Comparison of ENCODE assay signal across 17 mouse cellular contexts in the genomic region with DNA sequence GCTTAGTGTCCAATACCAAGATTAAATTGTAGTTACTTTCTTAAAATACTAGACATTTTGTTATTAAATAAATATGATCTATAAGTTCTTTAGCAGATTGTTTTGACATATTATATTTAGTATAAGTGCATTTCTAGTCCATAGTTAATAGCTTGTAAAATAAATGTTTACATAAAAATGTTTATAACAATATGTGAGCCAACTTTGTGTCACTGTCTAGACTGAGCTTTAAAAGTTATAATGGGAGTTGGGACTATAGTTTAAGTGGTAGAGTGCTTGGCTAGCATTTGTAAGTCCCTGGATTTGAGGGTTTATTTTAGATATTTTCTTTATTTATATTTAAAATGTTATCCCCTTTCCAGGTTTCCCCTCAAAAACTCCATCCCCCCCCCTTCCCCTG.
"Had no signal": no experiment of that assay in that cellular context is flagged by ENCODE, and none has a peak within 500 bp of the region (broad histone marks: within the 10 kb centered on the region; RNA-seq: fewer than 3 reads in every experiment).

No protein-coding gene starts in this region.

- H3K9me3 ChIP-seq: liver, embryonic 13.5 days; liver, embryonic 15.5 days; megakaryocyte, embryonic 14.5 days; midbrain, embryonic 13.5 days; midbrain, embryonic 15.5 days; neural tube, embryonic 12.5 days had no signal

- H3K27me3 ChIP-seq: liver, embryonic 13.5 days; liver, embryonic 15.5 days; megakaryocyte, embryonic 14.5 days; midbrain, embryonic 13.5 days; midbrain, embryonic 15.5 days; neural tube, embryonic 12.5 days had no signal

- H3K9ac ChIP-seq: liver, embryonic 13.5 days; liver, embryonic 15.5 days; liver, postnatal 0 days; midbrain, embryonic 13.5 days; midbrain, embryonic 15.5 days; neural tube, embryonic 12.5 days had no signal

- DNase-seq: liver; liver, embryonic 13.5 days; liver, postnatal 0 days; lung, postnatal 36 days; right cerebral cortex, postnatal 14 days; thymus, adult 2 months; thymus, postnatal 25 days; thymus, postnatal 4 days had no signal

- ATAC-seq: liver, postnatal 0 days; lung, postnatal 0 days; midbrain, embryonic 13.5 days; midbrain, embryonic 15.5 days had no signal

- H3K4me3 ChIP-seq: liver, embryonic 13.5 days; liver, embryonic 15.5 days; megakaryocyte, embryonic 14.5 days; midbrain, embryonic 13.5 days; midbrain, embryonic 15.5 days; neural tube, embryonic 12.5 days had no signal

- H3K36me3 ChIP-seq: liver, embryonic 13.5 days; liver, embryonic 15.5 days; midbrain, embryonic 13.5 days; midbrain, embryonic 15.5 days; neural tube, embryonic 12.5 days had no signal

- H3K4me2 ChIP-seq: liver, embryonic 11.5 days; liver, embryonic 13.5 days; liver, embryonic 15.5 days; midbrain, embryonic 11.5 days; midbrain, embryonic 13.5 days; midbrain, embryonic 15.5 days; neural tube, embryonic 12.5 days had no signal

- H3K4me1 ChIP-seq: liver, embryonic 13.5 days; liver, embryonic 15.5 days; megakaryocyte, embryonic 14.5 days; midbrain, embryonic 13.5 days; midbrain, embryonic 15.5 days; neural tube, embryonic 12.5 days had no signal

- H3K27ac ChIP-seq: liver, embryonic 13.5 days; liver, embryonic 15.5 days; macrophage; midbrain, embryonic 13.5 days; midbrain, embryonic 15.5 days; neural tube, embryonic 12.5 days had no signal
